Mouse (Mus musculus): ENCODE measurements at regions not wholly inside any gene's neighbourhood (a gene's known extent, or its start where the extent isn't known, plus 50 kb on each side); places are given as distances from the start of the nearest gene placed in this dataset.
A peak's percentile ranks its signal among the peaks of the same experiment; 100 is the strongest.

DNA sequence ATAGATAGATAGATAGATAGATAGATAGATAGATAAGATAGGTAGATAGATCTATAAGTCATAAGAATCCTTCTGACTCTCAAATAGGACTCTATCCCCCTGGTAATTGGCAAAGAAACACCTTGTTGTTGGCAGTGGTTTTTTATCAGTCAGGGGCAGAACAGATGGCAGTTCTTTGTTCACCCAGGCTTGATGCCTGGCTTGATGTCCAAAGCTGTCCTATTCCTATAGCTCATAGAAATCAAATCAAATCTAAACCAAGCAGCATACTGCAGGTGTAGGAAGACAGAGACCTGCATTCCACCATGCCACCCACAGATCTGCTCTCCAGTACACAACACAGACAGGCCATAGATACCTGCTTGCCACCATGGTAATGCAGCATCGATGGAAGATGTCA, 180.3 kb upstream of the Dusp21 start:
- peak in 1 of 2 experiments; percentile 2 for DNase-seq

DNA sequence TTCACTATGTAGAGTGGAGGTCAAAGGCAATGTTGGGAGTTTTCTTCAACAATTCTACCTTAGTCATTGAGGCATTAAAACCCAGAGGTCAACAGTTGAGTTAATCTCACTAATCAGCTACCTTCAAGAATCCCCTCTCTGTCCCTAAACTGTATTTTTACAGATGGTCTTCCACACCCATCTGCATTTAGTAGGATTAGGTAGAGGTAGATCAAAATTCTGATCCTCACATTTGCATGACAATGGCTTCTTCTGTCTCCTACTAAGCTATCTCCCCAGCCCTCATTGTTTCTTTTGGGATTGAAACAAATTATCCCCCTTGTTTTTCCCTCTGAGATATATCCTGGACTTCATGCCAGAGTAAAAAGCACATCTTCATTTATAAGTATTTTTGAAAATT, 131.3 kb upstream of the Dusp21 start:
- DNase-seq = no peak

DNA sequence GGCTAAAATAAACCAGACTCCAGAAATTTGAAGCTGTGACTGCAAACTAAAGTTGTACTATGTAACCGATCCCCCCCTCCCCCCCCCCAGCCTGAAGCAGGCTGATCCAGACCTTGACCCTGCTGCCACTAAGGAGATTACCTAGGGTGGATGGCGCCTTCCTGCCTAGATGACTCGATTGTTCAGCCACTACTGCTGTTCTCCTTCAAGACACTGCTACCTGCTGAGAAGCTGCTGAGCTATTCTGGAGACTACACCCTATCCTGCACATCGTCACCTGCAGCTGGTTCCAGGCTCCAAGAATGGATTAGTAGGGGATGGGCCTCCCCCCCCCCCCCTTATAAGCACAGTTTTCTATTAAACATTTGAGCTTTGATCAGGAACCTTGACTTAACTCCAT, 97.0 kb upstream of the Dusp21 start:
- DNase-seq = no peak

DNA sequence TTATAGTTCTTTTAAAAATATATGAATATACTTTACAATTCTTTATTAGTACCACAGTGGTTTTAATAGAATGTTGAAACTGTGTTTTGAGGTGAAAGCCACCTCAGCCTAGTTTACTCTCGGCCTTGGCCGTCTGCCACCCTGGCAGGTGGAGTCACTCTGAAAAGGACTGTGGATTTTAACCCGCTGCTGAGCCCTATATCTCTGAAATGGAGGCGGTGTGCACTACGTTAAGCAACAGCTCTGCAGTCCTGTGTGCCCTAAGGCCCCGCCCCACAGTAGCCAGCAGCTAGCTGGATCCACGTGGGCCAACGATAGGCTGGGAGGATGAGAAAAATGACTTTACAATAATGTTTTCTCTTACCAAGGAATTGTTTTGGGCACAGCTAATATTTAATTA, 64.2 kb upstream of the Dusp21 start:
- DNase-seq = peak; percentile 60 to 61

DNA sequence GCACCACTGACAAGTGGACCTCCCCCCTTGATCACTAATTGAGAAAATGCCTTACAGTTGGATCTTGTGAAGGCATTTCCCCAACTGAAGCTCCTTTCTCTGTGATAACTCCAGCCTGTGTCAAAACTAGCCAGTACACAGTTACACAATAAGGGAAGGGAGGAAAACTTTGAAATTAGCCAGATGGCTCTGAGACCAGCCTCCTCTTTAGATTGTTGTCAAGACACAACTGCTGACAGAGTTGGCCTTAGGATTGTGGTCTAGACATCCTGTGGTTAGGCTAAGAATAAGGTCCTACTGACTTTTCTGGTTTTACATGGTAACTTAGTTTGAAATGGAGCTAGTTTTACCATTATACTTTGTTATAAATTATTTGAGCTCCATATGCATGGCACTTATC, 52.4 kb upstream of the Dusp21 start:
- DNase-seq = no peak
